Mouse (Mus musculus): ENCODE measurements around the gene Atp2c2. TPM values are rescaled to one million over a fixed set of nuclear protein-coding genes. Genes with fewer than 3 reads are reported as not detected.

Gene Atp2c2
- polyA plus RNA-seq (2012; rRNA removed), result 0.69 and 0.98 TPM in 2 replicates

DNA sequence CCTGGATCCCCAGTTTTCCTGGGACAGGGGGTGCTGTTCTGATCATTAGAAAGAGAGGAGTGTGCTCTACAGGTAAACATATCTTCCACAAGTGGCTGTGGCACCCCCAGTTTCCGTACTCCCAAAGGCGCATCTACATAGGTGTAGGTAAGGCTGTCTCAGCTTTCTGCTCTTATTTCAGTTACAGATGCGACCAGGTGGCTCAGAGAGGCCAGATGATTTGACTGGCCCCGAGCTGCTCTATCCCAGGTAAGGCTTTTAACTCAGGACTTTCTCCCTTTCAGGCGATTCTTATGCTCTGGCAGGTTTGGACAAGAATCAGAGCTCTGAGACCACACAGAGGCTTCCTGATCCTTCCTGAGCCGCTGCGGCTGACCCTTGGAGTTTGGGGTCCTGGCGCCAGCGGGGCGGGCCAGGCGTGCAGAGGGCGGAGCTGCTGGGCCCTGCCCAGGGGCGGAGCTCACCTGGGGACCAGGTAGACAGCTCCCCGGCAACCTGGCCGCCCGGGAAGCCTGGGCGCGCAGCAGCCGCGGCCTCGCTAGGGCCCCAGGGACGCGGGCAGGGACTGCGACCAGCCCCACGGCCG is at the start of gene Atp2c2:
Gene Atp2c2 (plus strand): TSS at position 461 of the 586 bp plus-strand sequence.
- no peak for DNase-seq (ENCODE audit: extremely low spot score in 1 of 2, low spot score in 1 of 2)

DNA sequence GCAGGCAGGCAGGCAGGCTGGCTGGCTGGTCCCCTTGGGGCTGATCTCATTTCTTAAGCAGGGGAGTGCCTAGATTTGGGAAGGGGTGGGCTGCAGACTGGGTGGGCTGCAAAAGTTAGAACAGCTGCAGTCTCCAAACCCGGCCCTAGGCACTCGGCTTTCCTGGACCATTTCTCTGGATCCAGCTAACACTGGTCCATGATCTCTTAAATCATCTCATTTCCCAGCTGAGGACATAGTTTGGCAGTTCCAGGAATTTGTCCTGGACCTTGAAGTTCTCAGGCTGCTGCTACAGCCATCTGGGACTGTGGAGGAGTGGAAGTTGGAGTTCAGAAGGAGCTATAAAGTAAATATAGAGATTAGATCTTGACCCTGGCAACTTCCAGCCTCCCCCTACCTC is 48.5 kb upstream of the Atp2c2 start:
- no peak for DNase-seq (ENCODE audit: extremely low spot score in 1 of 2, low spot score in 1 of 2)

DNA sequence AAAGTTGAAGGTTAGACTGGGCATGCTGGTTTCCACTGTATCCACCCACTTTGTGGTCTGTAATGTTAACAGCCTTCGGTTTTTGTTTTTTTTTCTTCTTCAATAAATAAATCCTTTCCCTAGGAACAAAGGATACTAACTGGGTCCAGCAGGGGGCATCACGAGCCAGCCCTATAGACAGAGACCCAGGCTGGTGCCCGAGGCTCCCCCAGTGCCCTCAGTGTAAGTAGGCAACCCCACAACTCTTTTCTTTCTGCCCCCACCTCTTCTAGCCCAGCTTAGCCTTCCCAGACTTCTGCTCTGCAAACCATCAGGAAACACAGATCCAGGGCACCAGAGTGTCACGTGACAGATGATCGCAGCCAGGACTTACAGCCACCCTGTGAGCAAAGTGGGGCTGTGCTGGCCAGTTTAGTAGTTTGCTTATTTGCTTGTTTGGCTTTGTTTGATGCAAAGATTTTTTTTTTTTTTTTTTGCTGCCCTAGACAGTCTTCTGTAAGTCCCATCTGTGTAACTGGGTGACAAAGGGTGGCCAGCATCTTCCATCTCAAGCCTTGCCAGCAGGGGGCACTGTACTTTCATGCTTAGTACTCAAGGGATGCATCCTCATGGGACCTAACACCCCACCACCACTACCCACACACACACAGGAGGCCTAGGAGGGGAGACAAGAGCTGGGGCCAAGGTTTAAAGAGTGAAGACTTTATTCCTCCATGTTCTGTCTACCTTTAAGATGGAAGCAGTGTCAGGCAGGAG is 42.9 kb upstream of the Atp2c2 start:
- no peak for DNase-seq (ENCODE audit: extremely low spot score in 1 of 2, low spot score in 1 of 2)

DNA sequence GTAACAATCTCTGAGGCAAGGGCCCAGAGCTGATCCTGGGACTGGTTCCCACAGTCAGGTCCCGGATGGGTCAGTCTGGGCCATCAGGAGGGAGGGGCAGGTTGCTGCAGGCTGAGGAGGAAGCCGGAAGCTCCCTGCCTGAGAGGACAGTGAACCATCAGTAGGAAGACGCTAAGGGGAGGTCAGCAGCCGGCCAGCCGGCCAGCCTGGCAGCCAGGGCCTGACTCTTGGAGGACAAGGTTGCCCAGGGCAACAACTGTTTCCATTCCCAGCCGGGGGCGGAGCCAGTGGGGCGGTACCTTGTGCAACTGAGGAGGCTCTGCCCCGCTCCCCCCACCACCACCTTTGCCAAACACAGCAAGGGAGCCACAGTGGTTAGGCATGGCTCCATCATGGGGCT is 38.7 kb upstream of the Atp2c2 start:
- no peak for DNase-seq (ENCODE audit: extremely low spot score in 1 of 2, low spot score in 1 of 2)

DNA sequence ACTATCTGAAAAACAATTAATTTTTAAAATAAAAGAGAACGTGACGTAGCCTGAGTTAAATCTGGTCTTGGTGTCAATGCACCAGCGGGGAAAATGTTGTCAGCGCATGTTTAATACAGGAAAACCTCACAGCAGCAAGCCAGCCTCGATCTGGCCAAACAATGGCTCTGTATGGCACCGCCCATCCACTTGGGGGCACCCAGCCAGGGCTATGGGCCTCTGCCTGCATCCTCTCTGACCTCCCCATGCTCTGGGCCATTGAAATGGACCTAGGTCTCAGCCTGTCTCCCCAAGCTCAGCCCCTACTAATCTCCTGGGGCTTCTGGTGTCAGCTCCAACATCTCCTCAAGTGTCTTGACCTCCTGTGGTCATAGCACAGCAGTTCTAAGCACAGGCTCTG is 37.9 kb upstream of the Atp2c2 start:
- no peak for DNase-seq (ENCODE audit: extremely low spot score in 1 of 2, low spot score in 1 of 2)

DNA sequence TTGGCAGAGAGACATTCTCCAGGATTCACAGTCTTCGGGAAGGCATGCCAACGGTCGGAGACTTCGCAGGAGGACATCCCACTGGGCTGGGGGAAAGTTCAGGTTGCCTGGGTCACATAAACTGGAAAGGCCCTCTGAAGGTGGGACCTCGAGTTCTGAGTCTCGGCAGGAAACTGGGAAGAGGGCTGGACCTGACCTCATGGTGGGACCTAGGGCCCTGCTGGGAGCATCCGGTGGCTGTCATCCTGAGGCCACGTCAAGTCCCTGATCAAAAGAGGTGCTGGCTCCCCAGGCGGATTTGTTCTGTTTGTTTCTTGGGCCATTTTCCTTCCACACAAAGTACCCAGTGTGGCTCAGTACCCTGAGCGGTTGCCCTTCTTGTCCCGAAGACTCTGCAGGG is 36.4 kb upstream of the Atp2c2 start:
- no peak for DNase-seq (ENCODE audit: extremely low spot score in 1 of 2, low spot score in 1 of 2)

DNA sequence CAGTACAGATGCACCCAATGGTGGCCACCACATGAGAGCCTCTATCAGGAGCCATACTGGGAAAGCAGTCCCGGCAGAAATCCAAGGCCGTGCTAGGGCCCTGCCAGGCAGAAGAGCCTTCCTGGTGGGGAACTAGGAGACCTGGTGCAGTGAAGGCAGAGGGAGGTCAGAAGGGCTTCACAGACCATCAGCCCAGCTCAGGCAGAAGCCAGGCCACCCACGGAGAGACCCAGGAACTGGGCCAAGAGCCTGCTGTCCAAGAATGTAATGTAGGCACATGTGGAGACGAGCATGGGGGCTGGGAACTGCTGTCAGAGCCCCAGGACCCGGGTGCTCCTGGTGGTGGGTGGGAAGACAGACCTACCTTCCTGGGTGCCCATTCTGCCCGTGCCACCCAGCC is 34.5 kb upstream of the Atp2c2 start:
- no peak for DNase-seq (ENCODE audit: extremely low spot score in 1 of 2, low spot score in 1 of 2)

DNA sequence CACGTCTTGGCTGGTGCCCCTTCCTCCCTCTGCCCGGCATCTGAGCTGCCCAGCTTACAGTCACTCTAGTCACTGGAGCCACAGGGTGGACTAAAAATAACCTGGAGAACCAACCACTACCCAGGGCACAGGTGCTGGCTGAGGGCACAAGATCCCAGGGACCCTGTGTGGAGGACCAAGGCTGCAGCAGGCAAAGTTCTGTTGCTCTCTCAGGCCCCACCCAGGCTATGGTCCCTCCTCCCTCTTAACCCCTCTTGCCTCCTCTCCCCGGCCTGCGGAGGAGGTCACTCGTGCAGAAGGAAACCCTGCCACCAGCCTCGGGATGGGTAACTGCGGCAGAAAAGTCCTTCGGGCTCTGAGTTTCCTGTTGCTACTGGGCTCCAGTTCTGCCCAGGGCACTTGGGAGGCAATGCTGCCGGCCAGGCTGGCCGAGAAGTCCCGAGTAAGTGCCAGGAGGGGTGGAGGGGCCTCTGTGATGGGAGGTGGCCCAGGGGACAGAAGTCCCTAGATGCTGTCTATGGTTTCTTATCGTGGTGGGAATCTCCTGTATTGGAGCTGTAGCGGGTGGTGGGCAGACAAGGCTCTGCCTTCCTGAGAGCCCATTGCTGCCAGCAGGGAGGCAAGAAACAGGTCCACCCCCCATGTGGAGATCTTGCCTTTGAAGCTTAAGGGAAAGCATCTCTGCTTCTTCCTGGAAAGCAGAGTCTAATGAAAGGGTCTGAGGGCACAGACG is 33.4 kb upstream of the Atp2c2 start, which contains the start of gene Wfdc1:
Gene Wfdc1 (plus strand): TSS at position 147 of the 733 bp plus-strand sequence.
- DNase-seq (ENCODE audit: extremely low spot score in 1 of 2, low spot score in 1 of 2), result no peak

DNA sequence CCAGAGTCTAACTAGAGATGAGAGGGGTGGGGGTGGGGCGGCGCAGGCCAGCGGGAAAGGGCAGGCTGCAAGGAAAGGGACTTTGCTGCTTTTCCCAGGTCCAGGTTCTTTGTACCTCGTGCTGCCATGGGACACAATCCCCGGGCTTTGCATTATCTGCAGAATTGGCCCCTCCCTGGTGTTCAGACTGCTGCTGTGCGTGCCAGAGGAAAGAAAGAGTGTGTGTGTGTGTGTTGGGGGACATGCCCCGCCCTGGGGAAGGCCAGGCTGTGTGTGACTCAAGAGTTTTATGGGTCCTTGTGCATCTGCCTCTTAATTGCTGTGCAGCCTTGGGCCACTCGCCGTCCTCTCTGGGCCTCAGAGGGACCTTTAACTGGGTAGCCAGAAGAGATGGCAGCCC is 31.4 kb upstream of the Atp2c2 start:
- DNase-seq (ENCODE audit: extremely low spot score in 1 of 2, low spot score in 1 of 2), result no peak

DNA sequence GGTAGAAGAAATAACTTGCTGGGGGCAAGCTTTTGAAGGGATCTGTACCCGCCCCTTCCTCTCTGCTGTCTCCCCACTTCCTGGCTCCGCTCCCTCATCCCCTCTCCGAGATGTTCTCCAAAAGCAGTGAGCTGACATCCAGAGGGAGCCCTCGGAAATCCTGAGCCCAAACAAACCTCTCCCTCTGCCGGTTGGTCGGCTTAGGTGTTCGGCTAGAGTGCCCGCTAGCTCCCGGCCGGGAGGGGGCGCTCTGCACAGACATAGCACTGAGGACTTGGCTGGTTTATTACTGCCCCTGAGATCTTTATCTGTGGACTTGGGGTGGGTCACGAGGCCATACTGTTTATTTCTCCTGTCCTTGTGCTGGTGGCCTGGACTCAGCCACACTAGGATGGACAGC is 30.5 kb upstream of the Atp2c2 start:
- no peak for DNase-seq (ENCODE audit: extremely low spot score in 1 of 2, low spot score in 1 of 2)

DNA sequence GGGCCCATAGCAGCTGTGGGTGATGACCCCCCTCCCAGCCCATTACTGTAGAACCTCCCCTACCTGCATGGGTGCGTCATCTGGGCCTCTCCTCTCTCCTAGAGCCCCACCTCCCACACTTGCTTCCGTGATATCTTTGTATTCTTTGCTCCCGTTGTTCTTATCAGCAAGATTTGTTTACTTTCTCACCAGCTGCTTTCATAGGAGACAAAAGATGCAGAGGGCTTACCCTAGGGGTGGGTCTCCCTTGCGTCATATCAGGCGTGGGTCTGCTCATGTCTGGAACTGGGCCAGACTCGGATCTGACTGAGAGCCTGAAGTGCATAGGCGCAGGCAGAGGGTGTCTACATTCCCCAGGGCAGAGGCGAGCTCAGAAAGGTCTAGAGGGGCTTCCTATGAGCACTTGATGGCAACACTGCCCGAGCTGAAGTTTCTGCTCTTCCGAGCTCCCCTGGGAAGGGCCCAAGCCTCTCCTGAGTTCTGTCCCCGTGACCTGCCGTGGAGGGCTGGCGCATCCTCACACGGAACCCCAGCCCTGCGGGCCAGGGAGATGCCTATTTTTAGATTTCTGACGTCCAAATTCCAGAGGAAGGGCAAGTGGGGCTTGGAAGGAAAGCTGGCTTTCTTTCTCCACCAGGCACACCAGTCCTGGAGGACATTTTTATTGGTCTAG is 29.3 kb upstream of the Atp2c2 start:
- no peak for DNase-seq (ENCODE audit: extremely low spot score in 1 of 2, low spot score in 1 of 2)

DNA sequence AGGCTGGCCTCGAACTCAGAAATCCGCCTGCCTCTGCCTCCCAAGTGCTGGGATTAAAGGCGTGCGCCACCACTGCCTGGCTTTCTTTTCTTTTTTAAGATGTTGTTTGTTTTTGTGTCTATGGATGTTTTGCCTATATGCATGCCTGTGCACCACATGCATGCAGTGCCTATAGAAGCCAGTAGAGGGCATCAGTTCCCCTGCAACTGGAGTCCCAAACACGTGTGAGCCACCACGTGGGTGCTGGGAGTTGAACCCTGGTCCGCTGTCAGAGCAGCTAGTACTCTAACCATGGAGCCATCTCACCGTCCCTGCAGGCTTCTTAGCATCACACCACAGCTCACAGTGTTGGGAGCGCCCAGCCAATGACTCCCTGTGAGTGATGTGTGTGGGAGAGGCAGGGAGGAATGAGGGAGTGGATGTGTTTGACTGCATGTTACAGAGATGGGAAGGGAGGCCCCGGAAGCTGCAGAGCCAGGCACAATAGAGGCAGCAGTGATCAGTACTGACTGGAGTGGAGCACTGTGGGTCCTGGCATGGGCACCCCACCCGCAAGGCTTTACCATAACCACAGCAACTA is 25.7 kb upstream of the Atp2c2 start:
- DNase-seq (ENCODE audit: extremely low spot score in 1 of 2, low spot score in 1 of 2), result no peak

DNA sequence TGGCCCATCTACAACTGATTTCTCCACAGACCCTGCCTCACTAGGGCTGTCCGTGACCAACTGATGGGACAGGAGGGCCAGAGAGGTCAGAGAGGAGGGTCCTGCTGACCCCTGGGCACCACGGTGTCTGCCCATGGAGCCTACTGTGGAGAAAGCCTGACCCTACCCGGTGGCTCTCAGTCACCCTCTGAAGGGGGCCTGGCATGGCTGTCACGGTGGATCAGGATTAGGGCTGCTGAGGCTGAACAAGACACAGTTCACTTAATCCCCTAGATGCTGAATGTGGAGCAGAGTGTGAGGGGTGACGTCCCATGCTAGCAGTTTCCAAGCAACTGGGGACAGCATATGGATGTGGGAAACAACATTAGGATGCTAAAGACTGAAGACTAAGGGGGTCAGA is 24.4 kb upstream of the Atp2c2 start:
- DNase-seq (ENCODE audit: extremely low spot score in 1 of 2, low spot score in 1 of 2), result no peak

DNA sequence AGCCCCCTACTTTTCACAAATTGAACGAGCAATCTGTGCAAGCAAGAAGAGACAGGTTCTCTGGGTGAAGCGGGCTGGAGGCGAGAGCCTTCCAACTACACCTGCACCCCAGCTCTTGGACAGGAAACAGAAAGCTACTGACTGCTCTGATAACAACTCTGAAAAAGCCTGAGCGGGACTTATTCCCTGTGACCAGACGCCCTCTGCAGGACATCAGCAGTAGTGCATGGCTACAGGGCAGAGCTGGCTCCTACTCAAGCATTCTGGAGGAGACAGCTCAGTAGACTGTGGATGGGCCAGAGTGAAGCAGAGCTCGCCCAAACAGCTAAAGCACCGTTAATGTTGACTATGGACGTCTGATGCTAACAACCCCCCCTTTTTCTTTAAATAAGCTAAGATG is 23.4 kb upstream of the Atp2c2 start:
- DNase-seq (ENCODE audit: extremely low spot score in 1 of 2, low spot score in 1 of 2), result peak; percentile 77 to 97

DNA sequence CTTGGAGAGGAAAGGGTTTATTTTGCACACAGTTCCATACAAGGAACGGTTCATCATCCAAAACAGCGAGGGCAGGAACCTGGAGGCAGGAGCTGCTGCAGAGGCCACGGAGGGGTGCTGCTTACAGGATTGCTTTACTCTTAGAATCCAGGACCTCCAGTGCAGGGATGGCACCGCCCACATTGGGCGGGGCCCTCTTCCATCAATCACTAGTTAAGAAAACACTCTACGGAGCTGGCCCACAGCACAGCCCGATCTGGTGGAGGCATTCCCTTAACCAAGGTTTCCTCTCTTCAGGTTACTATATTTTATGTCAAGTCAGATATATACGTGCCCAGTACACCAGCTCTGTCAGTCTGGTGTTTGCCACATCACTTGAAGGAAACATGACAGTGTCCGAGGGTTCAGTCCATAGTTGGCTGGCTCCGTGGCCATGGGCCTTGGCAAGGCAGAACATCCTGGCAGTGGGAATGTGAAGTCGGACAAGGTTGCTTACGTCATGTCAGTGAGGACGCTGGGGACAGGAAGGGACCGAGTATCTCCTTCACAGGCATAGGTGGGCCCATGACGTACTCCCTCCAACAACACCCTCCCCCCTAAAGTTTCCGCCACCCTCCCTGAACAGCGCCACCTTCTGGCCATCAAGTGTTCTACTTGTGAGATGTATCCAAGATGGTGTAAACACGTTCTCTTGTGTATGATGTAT is 21.5 kb upstream of the Atp2c2 start:
- no peak for DNase-seq (ENCODE audit: extremely low spot score in 1 of 2, low spot score in 1 of 2)

DNA sequence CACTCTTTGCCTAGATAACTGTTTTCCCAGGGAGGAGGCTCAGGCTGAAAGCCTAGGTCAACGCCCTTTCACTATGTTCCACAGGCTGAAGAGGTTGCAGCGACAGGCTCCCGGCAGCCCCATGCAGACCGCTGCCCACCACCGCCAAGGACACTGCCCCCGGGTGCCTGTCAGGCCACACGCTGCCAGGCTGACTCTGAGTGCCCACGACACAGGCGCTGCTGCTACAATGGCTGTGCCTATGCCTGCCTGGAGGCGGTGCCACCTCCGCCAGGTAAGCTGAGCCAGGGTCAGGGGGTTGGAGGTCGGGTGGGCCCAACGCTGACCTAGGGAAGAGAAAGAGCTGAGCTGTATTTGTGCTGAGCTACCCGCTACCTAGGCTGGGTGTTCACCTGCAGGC is 20.6 kb upstream of the Atp2c2 start:
- no peak for DNase-seq (ENCODE audit: extremely low spot score in 1 of 2, low spot score in 1 of 2)

DNA sequence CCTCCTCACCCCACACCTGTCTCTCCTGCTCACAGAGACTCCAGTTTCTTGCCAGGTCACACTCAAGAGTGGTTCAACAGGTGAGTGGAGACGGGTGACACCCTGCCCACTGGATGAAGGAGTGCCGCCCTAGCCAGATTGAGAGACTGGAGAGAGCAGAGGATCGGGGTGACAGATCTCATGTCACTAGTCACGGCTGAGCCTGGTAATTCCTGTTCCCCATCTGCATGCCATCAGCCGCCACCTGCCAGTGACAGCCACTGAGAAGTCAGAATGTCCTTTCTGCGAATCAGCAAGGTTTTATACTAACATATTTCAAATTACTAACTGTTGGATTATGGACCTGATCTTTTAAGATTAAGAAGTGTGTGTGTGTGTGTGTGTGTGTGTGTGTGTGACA is 9.2 kb upstream of the Atp2c2 start:
- no peak for DNase-seq (ENCODE audit: extremely low spot score in 1 of 2, low spot score in 1 of 2)

DNA sequence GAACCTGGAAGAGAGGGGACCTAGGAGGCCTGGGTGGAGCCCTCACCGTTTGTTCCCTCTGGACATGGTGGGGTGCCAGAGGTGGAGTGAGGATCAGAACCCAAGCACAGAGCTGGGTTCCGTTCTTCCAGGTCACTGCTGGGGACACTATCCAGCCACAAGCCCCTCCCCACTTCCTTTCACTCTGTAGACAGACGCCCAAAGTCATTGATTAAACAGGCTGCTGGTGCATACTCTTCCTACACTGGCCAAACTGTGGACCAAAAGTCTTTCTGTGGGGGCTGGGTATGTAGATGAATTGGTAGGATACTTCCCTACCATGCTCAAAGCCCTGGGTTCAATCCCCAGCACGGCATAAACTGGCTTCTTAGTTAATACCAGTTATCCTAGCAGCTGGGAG is 7.8 kb upstream of the Atp2c2 start:
- no peak for DNase-seq (ENCODE audit: extremely low spot score in 1 of 2, low spot score in 1 of 2)

DNA sequence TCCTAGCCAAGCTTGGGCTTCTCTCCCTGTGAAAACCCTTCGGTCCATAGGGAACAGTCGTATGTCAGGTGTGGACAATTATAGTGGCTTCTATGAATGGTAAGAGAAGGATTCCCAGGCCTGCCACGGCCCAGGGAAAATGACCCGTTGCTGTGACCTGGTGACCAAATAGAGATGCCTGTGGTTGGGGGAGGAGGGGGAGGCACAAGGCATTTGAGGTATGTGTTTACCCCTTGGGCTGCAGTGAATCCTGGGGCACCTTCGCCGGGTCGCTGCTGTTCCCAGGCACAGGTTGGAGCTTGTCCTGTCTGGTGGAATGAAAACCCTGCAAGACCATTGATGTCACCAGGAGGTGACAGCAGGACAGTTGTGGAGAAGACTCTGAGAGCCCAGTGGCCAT is 5.1 kb upstream of the Atp2c2 start:
- no peak for DNase-seq (ENCODE audit: extremely low spot score in 1 of 2, low spot score in 1 of 2)

DNA sequence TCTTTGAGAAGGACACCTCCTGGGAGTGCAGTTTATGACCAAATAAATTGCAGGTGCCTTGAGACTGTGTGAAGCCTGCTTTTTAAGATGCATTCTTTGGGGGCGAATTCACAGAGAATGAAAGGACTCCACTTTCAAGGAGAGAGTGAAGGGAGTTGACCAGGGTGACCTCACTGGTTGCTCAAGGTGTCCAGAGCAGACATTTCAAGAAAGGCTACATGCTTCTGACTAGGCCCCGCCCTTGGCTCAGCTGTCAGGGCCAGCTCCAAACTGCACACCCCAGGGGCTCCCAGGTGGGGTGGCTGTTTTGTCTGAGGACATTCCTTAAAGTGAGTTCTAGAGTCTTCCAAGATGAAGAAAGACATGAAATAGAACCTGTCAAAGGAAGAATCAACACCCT is 2.6 kb upstream of the Atp2c2 start:
- DNase-seq (ENCODE audit: extremely low spot score in 1 of 2, low spot score in 1 of 2), result no peak

Data from frontal cortex, adult 2 months (tissue).